Mouse (Mus musculus) liver, embryonic 13.5 days (tissue): ENCODE results near the gene Ramp2. TPM values are rescaled to one million over a fixed set of nuclear protein-coding genes. Genes with fewer than 3 reads are reported as not detected.

Experiments used
- ATAC-seq: fragments of 200-750 bp; cut with Nextera tagmentation; 2 replicates; pipeline ENCODE4 v1.8.0; 2017; ENCODE audit warnings: low read depth, mild to moderate bottlenecking, moderate number of reproducible peaks, moderate library complexity
- DNase-seq: peaks from one replicate; pipeline ENCODE4 v3.0.0; 2022
- H3K27ac ChIP-seq: fragments of 300-500 bp; sonication (generic); 2 replicates; pipeline ENCODE4 v1.5.1; 2015; ENCODE audit warnings: moderate library complexity, mild to moderate bottlenecking, inconsistent platforms
- H3K27me3 ChIP-seq: fragments of 300-500 bp; sonication (generic); 2 replicates; pipeline ENCODE4 v1.6.1; 2015; ENCODE audit warnings: mild to moderate bottlenecking, inconsistent platforms
- H3K36me3 ChIP-seq: fragments of 300-500 bp; sonication (generic); 2 replicates; pipeline ENCODE4 v1.6.1; 2015; ENCODE audit warnings: mild to moderate bottlenecking, inconsistent platforms
- H3K4me1 ChIP-seq: fragments of 300-500 bp; sonication (generic); replicated peaks from 2 replicates; pipeline ENCODE4 v1.6.1; 2015; ENCODE audit warnings: inconsistent platforms
- H3K4me2 ChIP-seq: fragments of 300-500 bp; sonication (generic); 2 replicates; pipeline ENCODE4 v1.6.1; 2015; ENCODE audit warnings: inconsistent platforms, mild to moderate bottlenecking, moderate library complexity
- H3K4me3 ChIP-seq: fragments of 300-500 bp; sonication (generic); replicated peaks from 2 replicates; pipeline ENCODE4 v1.5.1; 2015; ENCODE audit warnings: mild to moderate bottlenecking, inconsistent platforms
- H3K9ac ChIP-seq: fragments of 300-500 bp; sonication (generic); 2 replicates; pipeline ENCODE4 v1.6.1; 2015; ENCODE audit warnings: mild to moderate bottlenecking, inconsistent platforms
- H3K9me3 ChIP-seq: fragments of 300-500 bp; sonication (generic); replicated peaks from 2 replicates; pipeline ENCODE4 v1.6.1; 2016; ENCODE audit warnings: inconsistent platforms
- WGBS: fragments of 180-500 bp; shearing (Covaris S2); methylation state at CpG from one replicate; pipeline ENCODE4 v1.1.7; 2015; ENCODE audit not compliant: insufficient replicate concordance; 5-methylcytosine and 5-hydroxymethylcytosine counted together
- polyA plus RNA-seq: library from polyadenylated mRNA; unstranded; fragments of >200 nt; fragmentation: Nextera tagmentation; extraction: Ambion mirVana; gene quantifications from 2 replicates; pipeline ENCODE4 v1.2.1, GENCODE M21; 2015

The Ramp2 gene
- polyA plus RNA-seq, 1 experiment from 2014 or later, result 23.4 TPM

DNA sequence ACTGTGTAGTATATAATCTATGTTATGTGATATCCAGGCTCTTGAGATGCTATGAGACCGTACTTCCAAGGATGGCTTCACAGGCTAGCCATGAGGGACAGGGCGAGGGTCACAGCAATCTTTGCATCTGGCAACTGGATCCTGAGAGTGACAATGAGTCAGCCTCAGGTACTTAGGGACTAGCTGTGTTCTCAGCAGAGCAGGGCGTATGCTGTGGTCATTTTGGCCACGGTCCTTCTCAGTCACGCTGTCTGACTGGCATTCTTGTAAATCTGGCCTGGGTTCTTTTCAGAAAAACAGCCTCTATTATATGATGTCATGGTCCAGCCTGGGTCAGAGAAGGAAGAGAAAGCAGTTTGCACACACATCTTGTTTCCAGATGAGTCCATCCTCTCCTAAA, 9.0 kb upstream of the Ramp2 start:
- no peak overlapping the region for H3K4me2 ChIP-seq
- peaks cover 37% of the 10 kb centered on the region for H3K27me3 ChIP-seq
- DNase-seq (no peak), ATAC-seq (no peak)
- no peak overlapping the region for H3K27ac ChIP-seq
- no peaks in the 10 kb centered on the region for H3K9me3 ChIP-seq
- no peak overlapping the region for H3K4me3 ChIP-seq
- 78% methylated on average over 5 of the region's 5 CpGs for WGBS
- H3K36me3 ChIP-seq, result no peaks in the 10 kb centered on the region
- H3K9ac ChIP-seq, result no peak overlapping the region
- peaks cover 9% of the 10 kb centered on the region for H3K4me1 ChIP-seq

DNA sequence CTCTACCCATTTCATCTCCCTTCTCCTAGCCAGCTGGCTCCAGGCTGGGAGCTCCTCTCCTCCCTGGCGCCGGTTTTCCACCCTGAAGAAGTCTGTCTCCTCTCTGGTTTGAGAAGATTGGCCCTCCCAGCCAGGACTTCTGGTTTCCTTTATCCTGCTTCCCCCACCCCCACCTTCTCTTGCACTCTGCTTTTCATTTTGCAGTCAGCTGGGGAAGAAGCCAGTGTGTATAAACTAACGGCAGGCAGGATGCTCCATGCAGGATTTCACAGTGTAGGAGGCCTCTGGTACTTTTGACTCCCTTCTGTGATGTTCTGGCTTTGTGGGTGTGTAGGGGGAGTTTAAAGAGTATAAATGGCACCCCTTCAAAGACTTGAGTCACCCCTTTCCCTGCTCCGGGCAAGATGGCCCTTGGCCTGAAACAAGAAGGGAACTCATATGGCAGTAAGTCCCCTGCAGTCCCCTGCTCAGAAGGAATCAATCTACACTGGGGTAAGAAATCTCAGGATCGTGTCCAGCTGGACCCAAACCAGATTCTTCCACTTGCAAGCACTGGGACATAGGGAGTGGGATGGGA, 7.7 kb upstream of the Ramp2 start:
- ATAC-seq (no peak), DNase-seq (no peak)
- H3K36me3 ChIP-seq, result no peaks in the 10 kb centered on the region
- 39% methylated on average over 5 of the region's 5 CpGs for WGBS
- H3K27me3 ChIP-seq, result peaks cover 40% of the 10 kb centered on the region
- no peak overlapping the region for H3K4me2 ChIP-seq
- no peak overlapping the region for H3K4me3 ChIP-seq
- no peak overlapping the region for H3K9ac ChIP-seq
- no peaks in the 10 kb centered on the region; the same call in 1 of the 2 replicates for H3K4me1 ChIP-seq
- H3K9me3 ChIP-seq, result no peaks in the 10 kb centered on the region
- H3K27ac ChIP-seq, result no peak overlapping the region

DNA sequence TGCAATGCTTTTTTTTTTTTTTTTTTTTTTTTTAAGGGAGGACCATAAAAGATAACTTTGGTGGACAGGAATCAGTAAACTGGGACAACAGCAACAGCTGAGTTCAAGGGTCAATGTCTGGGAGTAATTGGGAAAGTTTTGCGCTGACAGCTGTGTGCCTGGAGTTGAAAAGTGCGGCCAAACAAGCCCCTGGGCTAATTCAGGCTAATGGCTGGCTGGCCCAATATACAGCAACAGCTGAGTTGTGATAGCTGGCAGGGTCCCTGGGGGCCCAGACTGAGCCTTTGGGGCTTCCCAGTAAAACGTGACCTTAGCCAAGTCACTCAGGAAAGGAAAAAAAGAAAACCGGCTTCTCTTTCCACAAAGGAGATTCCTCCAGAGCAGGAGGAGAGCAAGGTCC, 757 bp upstream of the Ramp2 start:
- WGBS, result 46% methylated on average over 4 of the region's 4 CpGs
- no peaks in the 10 kb centered on the region for H3K36me3 ChIP-seq
- no peak overlapping the region for H3K9ac ChIP-seq
- no peaks in the 10 kb centered on the region for H3K9me3 ChIP-seq
- H3K4me1 ChIP-seq, result peaks cover 37% of the 10 kb centered on the region
- DNase-seq (no peak), ATAC-seq (no peak)
- H3K27ac ChIP-seq, result no peak overlapping the region; the same call in 1 of the 2 replicates
- H3K27me3 ChIP-seq, result peaks cover 73% of the 10 kb centered on the region
- no peak overlapping the region for H3K4me3 ChIP-seq
- 0 out of 2 replicates have a peak overlapping the region, but pooled peaks have one; percentile 69 for H3K4me2 ChIP-seq

DNA sequence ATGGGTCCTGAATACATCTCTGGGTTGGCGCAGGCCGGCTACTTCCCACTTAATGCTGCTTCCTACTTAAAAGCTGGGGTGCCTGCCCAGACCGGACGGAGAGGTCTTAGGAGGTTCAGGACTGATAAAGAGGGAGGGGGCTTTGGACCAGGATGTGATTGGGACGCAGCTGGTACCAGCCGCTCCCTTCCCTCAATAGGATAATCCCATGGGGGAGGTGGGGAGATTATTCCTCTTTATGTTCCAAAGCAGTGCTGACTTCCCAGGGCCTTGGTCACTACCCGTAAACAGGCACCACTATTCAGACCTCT, 829 bp downstream of the Ramp2 start:
- H3K27me3 ChIP-seq, result peaks cover 69% of the 10 kb centered on the region
- H3K4me2 ChIP-seq, result peak overlapping the region; percentile 69
- H3K27ac ChIP-seq, result no peak overlapping the region
- H3K36me3 ChIP-seq, result no peaks in the 10 kb centered on the region
- WGBS, result 13% methylated on average over 7 of the region's 7 CpGs
- H3K9me3 ChIP-seq, result no peaks in the 10 kb centered on the region
- H3K4me3 ChIP-seq, result peak overlapping the region; percentile 55
- ATAC-seq (no peak), DNase-seq (no peak)
- peaks cover 43% of the 10 kb centered on the region for H3K4me1 ChIP-seq
- peak overlapping the region; percentile 54 for H3K9ac ChIP-seq

DNA sequence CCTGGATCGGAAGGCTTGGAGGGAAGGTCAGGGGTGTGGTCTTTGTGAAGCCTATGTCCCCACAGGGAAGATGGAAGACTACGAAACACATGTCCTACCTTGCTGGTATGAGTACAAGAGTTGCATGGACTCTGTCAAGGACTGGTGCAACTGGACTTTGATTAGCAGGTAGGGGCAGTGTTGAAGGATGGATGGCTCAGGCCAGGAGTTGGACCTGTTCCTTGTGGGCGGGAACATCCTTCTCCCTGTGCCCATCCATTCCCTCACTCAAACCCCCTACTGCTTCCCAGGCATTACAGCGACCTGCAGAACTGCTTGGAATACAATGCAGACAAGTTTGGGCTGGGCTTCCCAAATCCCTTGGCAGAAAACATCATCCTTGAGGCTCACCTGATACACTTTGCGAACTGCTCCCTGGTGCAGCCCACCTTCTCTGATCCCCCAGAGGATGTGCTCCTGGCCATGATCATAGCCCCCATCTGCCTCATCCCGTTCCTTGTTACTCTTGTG, 1.7 kb downstream of the Ramp2 start:
- 75% methylated on average over 6 of the region's 6 CpGs for WGBS
- ATAC-seq (no peak), DNase-seq (no peak)
- H3K4me2 ChIP-seq, result peak overlapping the region; percentile 69
- no peaks in the 10 kb centered on the region for H3K9me3 ChIP-seq
- no peak overlapping the region; the same call in 1 of the 2 replicates for H3K27ac ChIP-seq
- H3K4me3 ChIP-seq, result peak overlapping the region; percentile 55
- no peak overlapping the region for H3K9ac ChIP-seq
- peaks cover 47% of the 10 kb centered on the region for H3K4me1 ChIP-seq
- peaks cover 59% of the 10 kb centered on the region for H3K27me3 ChIP-seq
- no peaks in the 10 kb centered on the region for H3K36me3 ChIP-seq

DNA sequence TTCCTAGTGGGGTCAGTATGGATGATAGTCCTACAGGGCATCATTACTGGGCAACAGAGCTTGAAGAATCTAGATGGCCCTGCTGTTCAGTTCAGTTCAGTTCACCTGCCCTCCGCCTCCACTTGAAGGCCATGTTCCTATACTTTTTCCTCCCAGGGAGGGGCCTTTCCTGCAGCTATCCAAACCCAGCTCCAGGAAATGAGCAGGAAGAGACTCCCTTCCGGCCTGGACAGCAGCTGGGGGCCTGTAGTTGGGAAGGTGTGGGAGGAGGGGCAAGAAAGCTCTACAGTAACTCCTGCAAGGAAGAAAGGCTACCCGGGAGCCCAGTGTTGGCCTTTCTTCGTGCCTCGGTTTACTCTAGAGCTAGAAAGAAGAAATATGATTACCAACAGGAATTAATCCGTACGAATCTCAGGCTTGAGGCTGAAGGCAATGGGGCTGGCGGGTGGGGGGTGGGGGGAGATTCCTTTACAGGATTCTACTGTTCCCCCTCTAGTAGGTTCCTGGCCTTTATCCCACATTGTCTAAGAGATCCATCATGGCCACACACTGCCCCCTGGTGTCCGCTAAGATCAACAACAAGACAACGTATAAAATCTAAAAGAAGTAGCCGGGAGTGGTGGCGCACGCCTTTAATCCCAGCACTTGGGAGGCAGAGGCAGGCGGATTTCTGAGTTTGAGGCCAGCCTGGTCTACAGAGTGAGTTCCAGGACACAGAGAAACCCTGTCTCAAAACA, 2.6 kb downstream of the Ramp2 start:
- DNase-seq (peak; percentile 31), ATAC-seq (0 out of 2 replicates have a peak, but pooled peaks have one; percentile 32)
- no peaks in the 10 kb centered on the region for H3K9me3 ChIP-seq
- WGBS, result 22% methylated on average over 14 of the region's 14 CpGs
- peaks cover 52% of the 10 kb centered on the region for H3K4me1 ChIP-seq
- no peak overlapping the region for H3K4me2 ChIP-seq
- no peaks in the 10 kb centered on the region for H3K36me3 ChIP-seq
- no peak overlapping the region for H3K4me3 ChIP-seq
- no peak overlapping the region for H3K27ac ChIP-seq
- H3K27me3 ChIP-seq, result peaks cover 52% of the 10 kb centered on the region
- no peak overlapping the region for H3K9ac ChIP-seq

DNA sequence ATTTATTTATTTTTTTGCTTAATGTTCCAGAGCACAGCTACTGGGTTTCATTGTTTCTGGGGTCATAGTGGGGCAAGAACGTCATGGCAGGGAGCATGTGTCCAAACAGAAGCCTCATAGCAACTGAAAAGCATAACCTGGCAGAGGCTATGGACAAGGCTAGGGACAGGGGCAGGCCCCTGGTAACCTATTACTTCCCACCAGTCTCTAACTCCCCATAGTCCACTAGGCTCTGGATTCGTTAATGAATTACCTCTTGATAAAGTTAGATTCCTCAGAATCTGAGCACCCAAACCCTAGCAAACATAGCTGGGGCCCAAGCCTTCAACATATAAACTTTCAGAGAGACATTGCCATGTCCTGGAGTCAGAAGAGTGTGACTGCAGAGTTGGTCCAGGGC, 5.2 kb downstream of the Ramp2 start:
- Histone ChIP-seq H3K4me2 (no peak overlapping the region), H3K9ac (no peak overlapping the region), H3K4me3 (no peak overlapping the region), H3K4me1 (peaks cover 53% of the 10 kb centered on the region), H3K36me3 (peaks cover 2% of the 10 kb centered on the region; the same call in 1 of the 2 replicates), H3K27me3 (peaks cover 26% of the 10 kb centered on the region), H3K9me3 (no peaks in the 10 kb centered on the region), H3K27ac (peak overlapping the region; percentile 44)
- DNase-seq (no peak), ATAC-seq (no peak)
- 50% methylated on average over 2 of the region's 2 CpGs for WGBS

DNA sequence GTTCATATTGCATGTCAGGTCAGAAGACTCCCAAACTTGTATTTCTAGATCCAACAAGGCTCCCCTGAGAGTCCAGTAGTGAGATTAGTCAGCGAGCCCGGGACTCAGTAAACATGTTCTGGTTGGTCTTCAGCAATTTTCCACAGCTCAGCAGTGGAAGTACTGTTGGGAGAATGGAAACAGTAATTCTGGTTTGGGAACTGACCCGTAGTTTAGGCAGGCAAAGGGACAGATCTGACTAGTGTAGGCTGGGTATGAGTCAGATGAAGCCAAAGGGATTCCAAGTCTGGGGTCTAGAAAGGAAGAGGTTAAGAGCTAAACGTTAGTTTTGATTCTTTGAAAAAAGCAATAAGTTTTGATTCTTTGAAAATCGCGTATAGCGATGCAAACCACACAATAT, 7.1 kb downstream of the Ramp2 start:
- Histone ChIP-seq H3K36me3 (peaks cover 18% of the 10 kb centered on the region), H3K4me2 (peak overlapping the region; percentile 95), H3K9me3 (no peaks in the 10 kb centered on the region), H3K27me3 (peaks cover 6% of the 10 kb centered on the region), H3K4me3 (peak overlapping the region; percentile 93), H3K4me1 (peaks cover 62% of the 10 kb centered on the region), H3K27ac (peak overlapping the region; percentile 94), H3K9ac (peak overlapping the region; percentile 97)
- 7% methylated on average over 7 of the region's 7 CpGs for WGBS
- DNase-seq, result peak; percentile 20
- ATAC-seq, result no peak

DNA sequence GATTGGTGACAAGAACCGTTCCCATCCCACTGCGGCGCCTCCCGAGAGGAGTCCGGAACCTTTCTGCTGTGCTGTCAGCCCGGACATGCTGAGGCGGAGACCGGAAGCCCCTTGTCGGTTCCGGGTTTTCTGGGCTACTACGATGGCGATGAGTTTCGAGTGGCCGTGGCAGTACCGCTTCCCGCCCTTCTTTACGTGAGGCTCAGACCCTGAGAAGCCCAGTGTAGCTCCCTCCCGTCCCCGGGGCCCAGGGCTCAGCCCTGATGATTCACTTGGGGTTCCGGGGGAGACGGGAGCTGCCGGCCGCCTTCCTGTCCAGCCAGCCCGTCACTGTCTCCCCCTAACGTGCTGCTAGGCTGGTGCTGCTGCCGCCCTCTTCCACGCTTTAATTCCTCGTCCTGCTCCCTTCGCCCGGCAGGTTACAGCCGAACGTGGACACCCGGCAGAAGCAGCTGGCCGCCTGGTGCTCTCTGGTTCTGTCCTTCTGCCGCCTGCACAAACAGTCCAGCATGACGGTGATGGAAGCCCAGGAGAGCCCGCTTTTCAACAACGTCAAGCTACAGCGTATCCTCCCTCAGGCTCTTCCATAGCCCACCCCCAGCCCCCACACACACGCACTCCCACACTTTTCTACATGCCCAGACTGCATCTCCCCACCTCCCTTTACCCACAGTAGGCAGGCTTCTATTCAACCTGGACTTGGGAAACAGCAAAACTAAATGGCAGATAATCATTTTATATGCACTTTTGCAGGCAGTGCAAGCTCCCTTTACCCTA, 8.0 kb downstream of the Ramp2 start, which contains the start of gene Vps25:
Gene Vps25, plus strand, starts transcription at position 95 of the 777 bp plus-strand sequence.
- peak within 1 kb of the TSS; percentile 95 for H3K4me2 ChIP-seq
- H3K4me3 ChIP-seq, result peak within 1 kb of the TSS; percentile 93
- H3K4me1 ChIP-seq, result peaks cover 65% of the 10 kb centered on the region
- H3K36me3 ChIP-seq, result peaks cover 26% of the 10 kb centered on the region
- peak within 1 kb of the TSS; percentile 94 for H3K27ac ChIP-seq
- peak within 1 kb of the TSS; percentile 97 for H3K9ac ChIP-seq
- DNase-seq (peak; percentile 76), ATAC-seq (peak; percentile 88)
- no peaks in the 10 kb centered on the region for H3K9me3 ChIP-seq
- H3K27me3 ChIP-seq, result no peaks in the 10 kb centered on the region
- WGBS, result under 1% methylated on average over 40 of the region's 40 CpGs

DNA sequence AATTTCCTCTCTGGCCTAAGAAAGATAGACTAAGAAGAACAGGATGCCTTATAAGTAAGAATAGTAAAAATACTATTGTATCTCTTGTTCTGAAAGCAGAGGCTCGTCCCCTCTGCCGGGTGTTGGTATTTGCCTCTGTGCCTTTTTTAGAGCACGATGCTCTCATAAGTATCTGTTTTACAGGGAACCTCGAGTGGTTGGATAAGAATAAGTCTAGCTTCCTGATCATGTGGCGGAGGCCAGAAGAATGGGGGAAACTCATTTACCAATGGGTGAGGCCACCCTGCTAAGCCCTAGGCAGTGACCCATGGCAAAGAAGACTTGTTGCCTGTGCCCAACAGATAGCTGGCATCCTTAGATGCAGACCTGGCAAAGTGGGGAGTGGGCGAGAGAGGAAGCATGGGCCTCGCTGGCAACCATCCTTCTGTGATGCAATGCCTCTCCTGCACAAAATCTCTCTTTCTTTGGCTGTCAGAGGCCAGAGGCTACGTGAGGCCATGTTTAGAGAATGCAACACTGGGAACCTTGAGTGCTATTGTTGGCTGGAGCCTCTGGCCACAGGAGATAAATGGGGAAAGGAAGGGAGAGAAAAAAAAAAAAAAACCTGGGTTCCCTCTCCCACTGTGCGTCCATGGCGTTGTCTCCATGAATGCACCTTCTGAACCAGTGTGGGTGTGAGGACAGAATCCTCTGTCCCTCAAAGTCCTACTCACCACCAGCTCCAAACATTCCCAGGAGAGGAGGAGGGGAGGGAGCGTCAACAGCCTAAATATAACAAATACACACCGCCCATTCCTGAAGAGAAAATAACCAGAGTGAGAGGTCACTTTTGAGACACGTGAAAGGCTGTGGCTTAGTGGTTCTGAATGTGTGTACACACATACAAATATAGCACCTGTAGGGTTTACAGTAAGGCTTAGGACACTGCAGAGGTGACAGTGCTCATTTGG, 10.3 kb downstream of the Ramp2 start:
- Histone ChIP-seq H3K4me3 (no peak overlapping the region), H3K36me3 (peaks cover 29% of the 10 kb centered on the region), H3K9ac (0 out of 2 replicates have a peak overlapping the region, but pooled peaks have one; percentile 2), H3K4me1 (peaks cover 79% of the 10 kb centered on the region), H3K27ac (peak overlapping the region; percentile 36), H3K27me3 (no peaks in the 10 kb centered on the region), H3K4me2 (no peak overlapping the region), H3K9me3 (no peaks in the 10 kb centered on the region)
- no peak for ATAC-seq
- DNase-seq, result no peak
- WGBS, result 72% methylated on average over 13 of the region's 13 CpGs
